17 mouse cellular contexts compared by ENCODE assay signal in genomic region chr5:50026148-50026547, GRCm38 (mm10).
"Had no signal": no experiment of that assay in that cellular context is flagged by ENCODE, and none has a peak within 500 bp of the region (broad histone marks: within the 10 kb centered on the region; RNA-seq: fewer than 3 reads in every experiment).

No protein-coding gene starts in this region.

- H3K36me3 ChIP-seq: midbrain, embryonic 15.5 days had no signal

- H3K4me2 ChIP-seq: kidney, embryonic 15.5 days; liver, embryonic 15.5 days; lung, embryonic 14.5 days; midbrain, embryonic 11.5 days; midbrain, embryonic 15.5 days; neural tube, embryonic 13.5 days had no signal

- DNase-seq: kidney, adult 2 months; kidney, postnatal 25 days; lung, embryonic 14.5 days; lung, postnatal 10 days; retina, postnatal 1 day; right cerebral cortex, postnatal 4 days; spleen, adult 18-20 months; thymus, adult 2 months; thymus, postnatal 25 days had no signal

- H3K9me3 ChIP-seq: kidney, embryonic 15.5 days; limb, embryonic 10.5 days; liver, embryonic 15.5 days; midbrain, embryonic 15.5 days; neural tube, embryonic 13.5 days had no signal

- H3K9ac ChIP-seq: kidney, embryonic 15.5 days; liver, embryonic 15.5 days; lung, embryonic 14.5 days; midbrain, embryonic 15.5 days; neural tube, embryonic 13.5 days had no signal

- ATAC-seq: midbrain, embryonic 15.5 days had no signal

- H3K27me3 ChIP-seq: kidney, embryonic 15.5 days; liver, embryonic 15.5 days; midbrain, embryonic 15.5 days; neural tube, embryonic 13.5 days had no signal

- H3K27ac ChIP-seq: kidney, embryonic 15.5 days; left cerebral cortex, adult 2 months; limb, embryonic 10.5 days; liver, embryonic 15.5 days; macrophage; midbrain, embryonic 15.5 days had no signal

- H3K4me3 ChIP-seq: kidney, embryonic 15.5 days; left cerebral cortex, adult 2 months; limb, embryonic 10.5 days; liver, embryonic 15.5 days; midbrain, embryonic 15.5 days; neural tube, embryonic 13.5 days had no signal
